Mouse (Mus musculus) lung, embryonic 14.5 days (tissue): ENCODE data around the gene Rabepk. TPM values are rescaled to one million over a fixed set of nuclear protein-coding genes. Genes with fewer than 3 reads are reported as not detected.

Experiments
- ATAC-seq: fragments of 200-750 bp; cut with Nextera tagmentation; 2 replicates; pipeline ENCODE4 v1.8.0; 2017; ENCODE audit warnings: mild to moderate bottlenecking, moderate TSS enrichment, moderate library complexity; ENCODE audit not compliant: insufficient read depth
- DNase-seq: peaks from one replicate; pipeline ENCODE4 v3.0.0-alpha.2; 2015
- H3K27ac ChIP-seq: fragments of 300-500 bp; sonication (generic); 2 replicates; pipeline ENCODE4 v1.5.1; 2014; ENCODE audit warnings: low read depth, mild to moderate bottlenecking, moderate library complexity
- H3K27me3 ChIP-seq: fragments of 300-500 bp; sonication (generic); 2 replicates; pipeline ENCODE4 v1.6.1; 2014; ENCODE audit warnings: low read length, control low read depth; ENCODE audit not compliant: insufficient read depth
- H3K36me3 ChIP-seq: fragments of 300-500 bp; sonication (generic); 2 replicates; pipeline ENCODE4 v1.6.1; 2014; ENCODE audit warnings: control low read depth; ENCODE audit not compliant: insufficient read depth
- H3K4me1 ChIP-seq: fragments of 300-500 bp; sonication (generic); 2 replicates; pipeline ENCODE4 v1.6.1; 2014; ENCODE audit warnings: antibody characterized with exemption, control low read depth; ENCODE audit not compliant: insufficient read depth
- H3K4me2 ChIP-seq: fragments of 300-500 bp; sonication (generic); 2 replicates; pipeline ENCODE4 v1.6.1; 2014; ENCODE audit warnings: mild to moderate bottlenecking
- H3K4me3 ChIP-seq: fragments of 300-500 bp; sonication (generic); 2 replicates; pipeline ENCODE4 v1.5.1; 2014; ENCODE audit warnings: low read depth, low read length
- H3K9ac ChIP-seq: fragments of 300-500 bp; sonication (generic); 2 replicates; pipeline ENCODE4 v1.6.1; 2014
- H3K9me3 ChIP-seq: fragments of 300-500 bp; sonication (generic); 2 replicates; pipeline ENCODE4 v1.6.1; 2016; ENCODE audit warnings: low read depth, low read length, control low read depth
- CTCF ChIP-seq: IDR thresholded peaks from 2 replicates; pipeline ENCODE4 v1.5.1; 2016; ENCODE audit warnings: antibody characterized with exemption, low read depth
- WGBS: fragments of 180-500 bp; shearing (Covaris S2); extraction: QIAGEN DNeasy Blood & Tissue Kit; methylation state at CpG from one replicate; pipeline ENCODE4 v1.1.7; 2014; 5-methylcytosine and 5-hydroxymethylcytosine counted together
- polyA plus RNA-seq: library from polyadenylated mRNA; unstranded; fragments of >200 nt; fragmentation: Nextera tagmentation; extraction: Ambion mirVana; gene quantifications from 2 replicates; pipeline ENCODE4 v1.2.1, GENCODE M21; 2014

Rabepk gene
- polyA plus RNA-seq, 1 experiment from 2014 or later = 45.0 TPM

DNA sequence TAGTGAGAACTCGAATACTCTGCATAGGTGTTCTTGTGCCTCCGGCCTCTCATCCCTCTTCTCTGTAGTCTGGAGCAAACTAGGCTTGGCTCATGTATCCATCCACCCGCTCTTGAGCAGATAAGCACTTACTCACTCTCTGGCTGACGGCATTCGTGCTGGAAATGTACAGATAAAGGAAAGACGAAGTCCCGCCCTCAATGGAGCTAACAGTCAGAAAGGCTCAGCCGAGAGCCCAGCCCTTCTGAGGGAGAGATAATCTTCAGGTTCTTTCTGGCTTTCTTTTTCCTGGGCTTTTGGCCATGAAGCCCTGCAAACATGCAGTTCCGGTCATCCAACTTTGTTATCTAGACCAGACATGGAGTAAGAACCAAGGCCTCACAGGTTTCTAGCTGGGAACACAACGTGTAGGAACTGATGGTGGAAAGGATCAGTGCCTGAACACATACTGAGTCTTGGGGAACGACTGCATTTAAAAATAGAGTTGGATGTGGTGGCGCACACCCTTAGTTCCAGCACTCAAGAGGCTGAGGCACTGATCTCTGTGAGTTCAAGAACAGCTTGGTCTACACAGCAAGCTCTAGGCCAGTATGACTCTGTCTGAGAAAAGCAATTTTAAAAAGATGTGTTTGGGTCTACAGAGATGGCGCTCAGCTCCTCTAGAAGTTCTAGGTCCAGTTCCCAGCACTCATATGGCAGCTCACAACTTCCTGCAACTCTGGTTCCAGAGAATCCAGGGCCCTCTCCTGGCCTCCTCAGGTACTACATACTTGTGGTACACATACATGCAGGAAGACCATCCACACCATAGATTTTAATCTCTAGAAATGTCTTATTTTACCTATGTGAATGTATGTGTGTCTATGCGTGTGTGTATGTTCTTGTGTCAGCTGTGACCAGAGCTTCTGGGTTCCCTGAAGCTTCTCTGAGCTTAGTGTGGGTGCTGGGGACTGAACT, 16.4 kb downstream of the Rabepk start:
- no peak for TF ChIP-seq CTCF
- H3K9ac ChIP-seq = no peak overlapping the region
- no peak overlapping the region for H3K4me2 ChIP-seq
- no peak overlapping the region for H3K4me3 ChIP-seq
- no peaks in the 10 kb centered on the region for H3K4me1 ChIP-seq
- no peaks in the 10 kb centered on the region for H3K9me3 ChIP-seq
- 79% methylated on average over 14 of the region's 14 CpGs for WGBS
- H3K27ac ChIP-seq = peak overlapping the region; percentile 49; the same call in 1 of the 2 replicates
- no peak for ATAC-seq
- DNase-seq = no peak
- no peaks in the 10 kb centered on the region for H3K27me3 ChIP-seq
- peaks cover 74% of the 10 kb centered on the region for H3K36me3 ChIP-seq

DNA sequence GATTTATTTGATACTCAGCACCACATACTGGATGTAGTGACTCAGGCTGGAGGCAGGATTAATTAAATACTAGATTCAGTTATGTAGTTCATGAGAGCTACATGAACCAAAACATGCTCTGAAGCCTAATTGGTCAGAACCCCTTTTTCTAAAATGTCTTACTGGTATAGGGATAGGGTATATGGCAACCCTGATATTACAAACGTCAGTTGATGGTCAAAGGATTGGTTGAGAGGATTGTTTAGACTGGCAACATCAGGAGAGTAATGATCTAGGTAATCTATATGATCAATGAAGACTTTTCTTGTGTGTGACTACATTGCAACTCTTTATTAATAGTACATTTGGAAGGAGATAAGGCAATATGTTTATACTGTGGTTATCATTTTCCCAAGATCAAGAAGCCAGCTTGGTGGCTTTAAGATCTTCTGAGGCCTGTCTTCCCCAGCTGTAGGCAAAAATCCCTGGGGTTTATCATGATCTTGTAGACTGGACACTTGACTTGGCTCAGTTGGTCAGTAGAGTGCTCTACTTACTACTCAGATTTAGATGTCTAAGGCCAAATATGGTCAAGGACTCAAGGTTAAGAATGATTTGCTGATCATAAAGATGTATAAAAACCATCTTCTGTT, 22.4 kb downstream of the Rabepk start:
- Histone ChIP-seq H3K4me2 (peak overlapping the region; percentile 62), H3K36me3 (peaks cover 81% of the 10 kb centered on the region), H3K4me1 (peaks cover 24% of the 10 kb centered on the region), H3K9me3 (no peaks in the 10 kb centered on the region), H3K27ac (no peak overlapping the region), H3K27me3 (no peaks in the 10 kb centered on the region), H3K4me3 (no peak overlapping the region), H3K9ac (no peak overlapping the region)
- ATAC-seq (no peak), DNase-seq (no peak)
- 56% methylated on average over 1 of the region's 1 CpGs for WGBS
- TF ChIP-seq CTCF = no peak

DNA sequence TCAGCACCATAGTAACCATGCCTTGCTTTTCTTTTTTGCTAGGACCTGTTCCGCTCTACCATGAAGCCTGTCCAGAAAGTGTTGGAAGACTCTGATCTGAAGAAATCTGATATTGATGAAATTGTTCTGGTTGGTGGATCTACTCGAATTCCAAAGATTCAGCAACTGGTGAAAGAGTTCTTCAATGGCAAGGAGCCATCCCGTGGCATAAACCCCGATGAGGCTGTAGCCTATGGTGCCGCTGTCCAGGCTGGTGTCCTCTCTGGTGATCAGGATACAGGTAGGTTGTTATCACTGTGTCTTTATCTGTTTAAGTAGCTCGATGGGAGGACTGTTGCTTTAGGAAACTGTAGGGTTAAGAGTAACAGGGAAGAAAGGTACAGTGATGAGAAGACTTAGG, 25.2 kb downstream of the Rabepk start:
- no peaks in the 10 kb centered on the region for H3K9me3 ChIP-seq
- H3K27me3 ChIP-seq = no peaks in the 10 kb centered on the region
- H3K4me3 ChIP-seq = peak overlapping the region; percentile 94
- H3K27ac ChIP-seq = no peak overlapping the region
- H3K4me1 ChIP-seq = peaks cover 29% of the 10 kb centered on the region
- ATAC-seq (no peak), DNase-seq (no peak)
- WGBS = 84% methylated on average over 6 of the region's 6 CpGs
- peaks cover 71% of the 10 kb centered on the region for H3K36me3 ChIP-seq
- TF ChIP-seq CTCF = no peak
- H3K4me2 ChIP-seq = peak overlapping the region; percentile 62
- no peak overlapping the region for H3K9ac ChIP-seq

DNA sequence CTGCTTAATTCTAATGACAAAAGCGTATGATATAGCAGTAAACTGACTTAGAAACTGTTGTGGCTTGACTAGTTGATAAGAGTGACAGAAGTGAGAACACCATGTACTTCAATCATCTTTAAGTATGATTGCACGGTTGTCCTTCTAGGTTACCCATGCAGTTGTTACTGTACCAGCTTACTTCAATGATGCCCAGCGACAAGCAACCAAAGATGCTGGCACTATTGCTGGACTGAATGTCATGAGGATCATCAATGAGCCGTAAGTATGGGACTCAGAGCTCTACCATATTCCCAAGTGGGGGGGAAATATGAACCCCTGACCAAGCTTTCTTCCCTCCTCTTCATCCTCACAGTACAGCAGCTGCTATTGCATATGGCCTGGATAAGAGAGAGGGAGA, 26.0 kb downstream of the Rabepk start:
- WGBS = 78% methylated on average over 4 of the region's 4 CpGs
- Histone ChIP-seq H3K4me2 (peak overlapping the region; percentile 62), H3K27ac (no peak overlapping the region), H3K9ac (peak overlapping the region; percentile 99), H3K27me3 (no peaks in the 10 kb centered on the region), H3K36me3 (peaks cover 62% of the 10 kb centered on the region), H3K4me1 (peaks cover 29% of the 10 kb centered on the region), H3K4me3 (peak overlapping the region; percentile 94), H3K9me3 (no peaks in the 10 kb centered on the region)
- ATAC-seq (no peak), DNase-seq (no peak)
- TF ChIP-seq CTCF = no peak

DNA sequence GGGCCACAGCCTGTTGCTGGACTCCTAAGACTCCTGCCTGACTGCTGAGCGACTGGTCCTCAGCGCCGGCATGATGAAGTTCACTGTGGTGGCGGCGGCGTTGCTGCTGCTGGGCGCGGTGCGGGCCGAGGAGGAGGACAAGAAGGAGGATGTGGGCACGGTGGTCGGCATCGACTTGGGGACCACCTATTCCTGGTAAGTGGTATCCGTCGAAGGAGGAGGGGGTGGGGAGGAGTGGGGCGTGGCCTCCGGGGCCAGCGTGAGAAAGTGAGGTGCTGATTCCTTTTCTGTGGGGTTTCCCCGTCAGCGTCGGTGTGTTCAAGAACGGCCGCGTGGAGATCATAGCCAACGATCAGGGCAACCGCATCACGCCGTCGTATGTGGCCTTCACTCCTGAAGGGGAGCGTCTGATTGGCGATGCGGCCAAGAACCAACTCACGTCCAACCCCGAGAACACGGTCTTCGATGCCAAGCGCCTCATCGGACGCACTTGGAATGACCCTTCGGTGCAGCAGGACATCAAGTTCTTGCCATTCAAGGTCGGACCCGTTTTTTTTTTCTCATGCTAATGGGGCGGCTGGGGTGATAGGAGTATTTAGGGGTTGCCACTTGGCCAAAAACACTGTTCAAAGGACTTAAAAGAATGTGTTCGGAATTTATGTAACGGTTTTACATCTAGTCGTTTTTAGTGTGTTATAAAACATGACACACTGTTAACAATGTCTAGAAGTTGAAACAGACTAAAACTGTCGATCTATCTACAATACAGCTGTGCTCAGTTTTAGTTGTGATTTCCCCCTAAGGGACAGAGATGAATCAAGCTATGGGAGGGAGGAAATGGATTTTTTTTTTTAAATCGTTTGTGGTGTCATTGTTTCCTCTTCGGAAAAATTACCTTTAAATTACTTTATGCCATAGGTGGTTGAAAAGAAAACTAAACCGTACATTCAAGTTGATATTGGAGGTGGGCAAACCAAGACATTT, 27.2 kb downstream of the Rabepk start:
- Histone ChIP-seq H3K9me3 (no peaks in the 10 kb centered on the region), H3K9ac (peak overlapping the region; percentile 99), H3K27ac (peak overlapping the region; percentile 93), H3K4me2 (peak overlapping the region; percentile 62), H3K27me3 (no peaks in the 10 kb centered on the region), H3K4me1 (peaks cover 29% of the 10 kb centered on the region), H3K4me3 (peak overlapping the region; percentile 94), H3K36me3 (peaks cover 51% of the 10 kb centered on the region)
- 2% methylated on average over 50 of the region's 50 CpGs for WGBS
- TF ChIP-seq CTCF = no peak
- DNase-seq = peak; percentile 65
- peak; percentile 21; the same call in 1 of the 2 replicates for ATAC-seq

DNA sequence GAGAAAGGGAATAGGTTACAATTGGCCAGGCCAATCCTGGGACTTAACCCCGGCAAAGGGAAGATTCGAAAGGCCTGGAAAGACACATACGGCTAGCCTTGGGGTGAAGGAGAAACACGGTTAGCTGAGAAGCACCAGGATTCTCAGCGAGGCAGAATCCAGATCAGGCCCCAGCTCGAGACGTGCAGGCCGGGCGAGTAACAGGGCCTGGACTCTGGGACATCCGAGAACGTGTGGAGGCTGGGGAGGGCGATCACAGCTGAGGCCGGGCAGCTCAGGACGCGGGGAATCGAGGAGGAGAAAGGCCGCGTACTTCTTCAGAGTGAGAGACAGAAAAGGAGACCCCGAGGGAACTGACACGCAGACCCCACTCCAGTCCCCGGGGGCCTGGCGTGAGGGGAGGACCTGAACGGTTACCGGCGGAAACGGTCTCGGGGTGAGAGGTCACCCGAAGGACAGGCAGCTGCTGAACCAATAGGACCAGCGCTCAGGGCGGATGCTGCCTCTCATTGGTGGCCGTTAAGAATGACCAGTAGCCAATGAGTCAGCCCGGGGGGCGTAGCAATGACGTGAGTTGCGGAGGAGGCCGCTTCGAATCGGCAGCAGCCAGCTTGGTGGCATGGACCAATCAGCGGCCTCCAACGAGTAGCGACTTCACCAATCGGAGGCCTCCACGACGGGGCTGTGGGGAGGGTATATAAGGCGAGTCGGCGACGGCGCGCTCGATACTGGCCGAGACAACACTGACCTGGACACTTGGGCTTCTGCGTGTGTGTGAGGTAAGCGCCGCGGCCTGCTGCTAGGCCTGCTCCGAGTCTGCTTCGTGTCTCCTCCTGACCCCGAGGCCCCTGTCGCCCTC, 28.1 kb downstream of the Rabepk start, which contains the start of gene Hspa5:
Gene Hspa5, plus strand, starts transcription at position 603 of the 859 bp plus-strand sequence.
- H3K4me3 ChIP-seq = peak within 1 kb of the TSS; percentile 94
- WGBS = under 1% methylated on average over 60 of the region's 60 CpGs
- peak within 1 kb of the TSS; percentile 93 for H3K27ac ChIP-seq
- DNase-seq (peak; percentile 100), ATAC-seq (peak; percentile 99)
- TF ChIP-seq CTCF = no peak
- H3K4me1 ChIP-seq = peaks cover 29% of the 10 kb centered on the region
- H3K4me2 ChIP-seq = peak within 1 kb of the TSS; percentile 75
- peaks cover 42% of the 10 kb centered on the region for H3K36me3 ChIP-seq
- no peaks in the 10 kb centered on the region for H3K9me3 ChIP-seq
- no peaks in the 10 kb centered on the region for H3K27me3 ChIP-seq
- H3K9ac ChIP-seq = peak within 1 kb of the TSS; percentile 99
